Mouse (Mus musculus) limb, embryonic 12.5 days (tissue): ENCODE data around the gene Ang5. TPM values are rescaled to one million over a fixed set of nuclear protein-coding genes. Genes with fewer than 3 reads are reported as not detected.
"Not testable (repeated sequence)": the region's sequence is repeated elsewhere in the genome, so short reads cannot be mapped to it uniquely, and the experiment has no call there.

Experiments
- ATAC-seq: fragments of 200-750 bp; cut with Nextera tagmentation; 2 replicates; pipeline ENCODE4 v1.8.0; 2017; ENCODE audit warnings: low read depth, moderate TSS enrichment; ENCODE audit not compliant: insufficient number of reproducible peaks, insufficient read depth, low FRiP score, low TSS enrichment
- H3K27ac ChIP-seq: fragments of 300-500 bp; sonication (generic); 2 replicates; pipeline ENCODE4 v1.5.1; 2016; ENCODE audit warnings: mild to moderate bottlenecking, moderate library complexity
- H3K27me3 ChIP-seq: fragments of 300-500 bp; sonication (generic); 2 replicates; pipeline ENCODE4 v1.6.1; 2016; ENCODE audit warnings: mild to moderate bottlenecking, moderate library complexity
- H3K36me3 ChIP-seq: fragments of 300-500 bp; sonication (generic); 2 replicates; pipeline ENCODE4 v1.6.1; 2016; ENCODE audit warnings: mild to moderate bottlenecking, moderate library complexity
- H3K4me1 ChIP-seq: fragments of 300-500 bp; sonication (generic); replicated peaks from 2 replicates; pipeline ENCODE4 v1.6.1; 2016
- H3K4me2 ChIP-seq: fragments of 300-500 bp; sonication (generic); 2 replicates; pipeline ENCODE4 v1.6.1; 2016; ENCODE audit warnings: mild to moderate bottlenecking, moderate library complexity
- H3K4me3 ChIP-seq: fragments of 300-500 bp; sonication (generic); replicated peaks from 2 replicates; pipeline ENCODE4 v1.5.1; 2016; ENCODE audit warnings: mild to moderate bottlenecking
- H3K9ac ChIP-seq: fragments of 300-500 bp; sonication (generic); replicated peaks from 2 replicates; pipeline ENCODE4 v1.6.1; 2016; ENCODE audit warnings: mild to moderate bottlenecking, moderate library complexity
- H3K9me3 ChIP-seq: fragments of 300-500 bp; sonication (generic); 2 replicates; pipeline ENCODE4 v1.6.1; 2016; ENCODE audit warnings: mild to moderate bottlenecking, moderate library complexity
- WGBS: fragments of 180-500 bp; shearing (Covaris S2); methylation state at CpG from one replicate; pipeline ENCODE4 v1.1.7; 2016; 5-methylcytosine and 5-hydroxymethylcytosine counted together
- polyA plus RNA-seq: library from polyadenylated mRNA; unstranded; fragments of >200 nt; fragmentation: Nextera tagmentation; extraction: Ambion mirVana; gene quantifications from 2 replicates; pipeline ENCODE4 v1.2.1, GENCODE M21; 2016

Gene Ang5
- polyA plus RNA-seq, 1 experiment from 2014 or later, result not detected

- not testable (repeated sequence) for H3K9me3 ChIP-seq, H3K36me3 ChIP-seq, H3K27ac ChIP-seq, ATAC-seq, H3K27me3 ChIP-seq, H3K4me3 ChIP-seq, H3K4me2 ChIP-seq, H3K4me1 ChIP-seq, H3K9ac ChIP-seq
- 14% methylated on average over 5 of the region's 5 CpGs for WGBS
Observed at GRCm38 (mm10) chr14:43987404-43987803, 30.5 kb downstream of the Ang5 start.

DNA sequence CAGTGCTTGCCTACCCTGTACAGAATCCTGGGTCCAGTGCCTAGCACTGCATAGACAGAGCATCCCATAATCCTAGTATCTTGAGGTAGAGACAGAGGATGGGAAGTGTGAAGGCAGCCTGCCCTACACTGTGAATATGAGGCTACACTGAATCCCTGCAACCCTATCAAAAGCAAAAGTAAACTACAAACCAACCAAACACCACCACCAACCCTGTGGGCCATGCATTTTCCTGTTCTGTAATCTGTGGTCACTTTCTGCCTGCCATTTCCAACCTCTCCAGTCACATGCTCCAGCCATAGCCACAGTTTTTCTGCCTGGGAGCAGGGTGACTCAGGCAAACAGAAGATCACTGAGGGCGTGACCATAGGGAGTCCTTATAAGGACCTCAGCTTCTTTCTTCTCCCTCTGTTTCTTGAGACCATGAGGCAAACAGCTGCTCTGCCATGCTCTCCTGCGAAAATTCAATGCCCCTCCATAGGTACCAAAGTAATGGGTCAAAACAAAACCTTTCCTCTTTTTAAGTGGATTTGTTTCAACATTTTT is 41.7 kb downstream of the Ang5 start:
- not testable (repeated sequence) for H3K9me3 ChIP-seq, H3K9ac ChIP-seq, H3K27me3 ChIP-seq, H3K36me3 ChIP-seq, H3K4me3 ChIP-seq, H3K4me2 ChIP-seq, H3K27ac ChIP-seq, H3K4me1 ChIP-seq, ATAC-seq
- 78% methylated on average over 2 of the region's 2 CpGs for WGBS

DNA sequence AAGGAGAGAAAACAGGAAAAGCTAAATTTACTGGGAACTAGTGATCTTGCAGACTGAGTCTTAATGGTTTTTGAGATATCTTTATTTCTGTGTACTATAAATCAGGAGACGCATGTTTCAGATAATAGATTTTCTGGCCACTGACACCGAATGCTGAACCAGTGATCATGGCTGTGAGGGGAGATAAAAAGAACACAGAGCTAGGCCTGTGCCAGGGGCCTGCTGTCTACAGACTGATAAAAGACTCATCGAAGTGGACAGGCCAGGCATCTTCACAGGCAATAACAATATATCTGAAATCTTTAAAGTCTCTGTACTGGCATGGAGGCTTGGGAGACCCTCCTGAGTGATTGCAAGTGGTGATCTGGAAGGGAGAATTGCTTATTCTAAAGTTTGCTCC is 44.7 kb downstream of the Ang5 start:
- Histone ChIP-seq H3K4me1 (no peaks in the 10 kb centered on the region), H3K9ac (no peak overlapping the region), H3K4me2 (no peak overlapping the region), H3K27ac (no peak overlapping the region), H3K27me3 (no peaks in the 10 kb centered on the region), H3K36me3 (no peaks in the 10 kb centered on the region), H3K4me3 (no peak overlapping the region), H3K9me3 (no peaks in the 10 kb centered on the region)
- WGBS, result 88% methylated on average over 3 of the region's 3 CpGs
- no peak for ATAC-seq

DNA sequence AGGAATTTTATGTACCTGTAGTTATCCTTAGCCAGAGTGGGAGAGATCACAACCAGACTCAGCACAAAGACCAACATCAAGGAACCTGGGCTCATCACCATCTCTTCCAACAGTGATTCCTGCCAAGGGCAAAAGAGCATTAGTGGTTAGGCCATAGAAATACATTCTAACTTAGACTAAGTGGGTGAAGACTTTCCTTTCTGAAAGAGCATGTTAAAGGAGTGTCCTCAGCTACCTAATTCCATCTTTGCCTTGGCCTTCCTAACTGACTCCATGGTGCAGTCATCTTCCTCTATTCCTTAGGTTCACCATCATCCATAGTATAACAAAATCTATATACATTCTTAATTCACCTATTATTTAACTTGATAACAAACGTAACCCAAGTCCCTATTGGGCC is 45.3 kb downstream of the Ang5 start, which contains the start of gene Ang6:
Ang6 (minus strand) TSS at position 101 of the 400 bp plus-strand sequence.
- no peak for ATAC-seq
- Histone ChIP-seq H3K4me1 (no peaks in the 10 kb centered on the region), H3K27me3 (no peaks in the 10 kb centered on the region), H3K9ac (no peak within 1 kb of the TSS), H3K36me3 (no peaks in the 10 kb centered on the region), H3K4me2 (no peak within 1 kb of the TSS), H3K4me3 (no peak within 1 kb of the TSS), H3K9me3 (no peaks in the 10 kb centered on the region), H3K27ac (no peak within 1 kb of the TSS)
- 84% methylated on average over 1 of the region's 1 CpGs for WGBS

GRCm38 (mm10) chr14:44008021-44008420 is 51.2 kb downstream of the Ang5 start:
- H3K4me1 ChIP-seq, H3K4me3 ChIP-seq, H3K36me3 ChIP-seq, H3K4me2 ChIP-seq, H3K9me3 ChIP-seq, H3K27ac ChIP-seq, H3K27me3 ChIP-seq, ATAC-seq, H3K9ac ChIP-seq: not testable (repeated sequence)
- no CpG with 5 or more reads among the region's 1 CpGs for WGBS

GRCm38 (mm10) chr14:44009686-44010085 is 52.8 kb downstream of the Ang5 start:
- H3K9me3 ChIP-seq, ATAC-seq: not testable (repeated sequence)
- WGBS, result 53% methylated on average over 2 of the region's 2 CpGs

More at GRCm38 (mm10) chr14:44009686-44010085, 52.8 kb downstream of the Ang5 start:
- H3K4me3 ChIP-seq, H3K27me3 ChIP-seq, H3K4me1 ChIP-seq, H3K9ac ChIP-seq, H3K27ac ChIP-seq, H3K4me2 ChIP-seq, H3K36me3 ChIP-seq: not testable (repeated sequence)

Other genes with a start within 250 kb of the Ang5 start
- gene Gm16506, start 229.6 kb upstream of the Ang5 start, polyA plus RNA-seq, result not detected in 2 replicates
- not detected in 2 replicates for gene Gm6526, start 209.2 kb upstream of the Ang5 start, polyA plus RNA-seq
- not detected in 2 replicates for gene Gm8180, start 172.3 kb upstream of the Ang5 start, polyA plus RNA-seq
- not detected in 2 replicates for gene Ear1, start 81.6 kb upstream of the Ang5 start, polyA plus RNA-seq
- not detected in 2 replicates for gene Ear10, start 33.5 kb upstream of the Ang5 start, polyA plus RNA-seq
- 11.3 and 11.9 TPM in 2 replicates for gene Gm8113, start 31.7 kb upstream of the Ang5 start, polyA plus RNA-seq
- not detected in 2 replicates for gene Ang6, start 45.2 kb downstream of the Ang5 start, polyA plus RNA-seq
- not detected in 2 replicates for gene Ear2, start 145.6 kb downstream of the Ang5 start, polyA plus RNA-seq
- gene Gm3327, start 166.8 kb downstream of the Ang5 start, polyA plus RNA-seq, result not detected in 2 replicates
- not detected in 2 replicates for gene Gm8212, start 240.6 kb downstream of the Ang5 start, polyA plus RNA-seq